Mouse (Mus musculus) Patski (cell line): ENCODE data around the gene Peli1. TPM values are rescaled to one million over a fixed set of nuclear protein-coding genes. Genes with fewer than 3 reads are reported as not detected.
A peak's percentile ranks its signal among the peaks of the same experiment; 100 is the strongest.

Experiments used
- ATAC-seq: fragments of 100-300 bp; one replicate; pipeline ENCODE4 v1.8.0; 2021
- CTCF ChIA-PET: fragments of 350-600 bp; sonication (Branson Sonifier 250); formaldehyde crosslinking; loops from one replicate; lab custom pipeline; 2022; ENCODE audit warnings: inconsistent platforms; lab: Charles Lee
- POLR2A ChIA-PET: fragments of 350-600 bp; sonication (Branson Sonifier 250); formaldehyde crosslinking; loops from one replicate; lab custom pipeline; 2022; ENCODE audit warnings: antibody characterized with exemption, inconsistent platforms; lab: Charles Lee
- DNase-seq: peaks from one replicate; pipeline ENCODE4 v3.0.0-alpha.2; 2011; ENCODE audit warnings: low read depth, low spot score
- H3K27me3 ChIP-seq: fragments of 371-371 bp; one replicate; pipeline ENCODE4 v1.5.1; 2021
- CTCF ChIP-seq: fragments of 100-300 bp; IDR thresholded peaks from one replicate; pipeline ENCODE4 v1.5.1; 2021
- in situ Hi-C: fragments of 300-500 bp; cut with MboI; formaldehyde crosslinking; loops from 3 replicates; pipeline ENCODE4 v1.11.1; 2018; ENCODE audit warnings: low pct_unique_long_range_greater_than_20kb, mixed read lengths
- polyA plus RNA-seq: library from polyadenylated mRNA; unstranded; gene quantifications from one replicate; pipeline ENCODE4 v1.2.3, GENCODE M21; 2021

Peli1 gene
- polyA plus RNA-seq, result 13.1 TPM

DNA sequence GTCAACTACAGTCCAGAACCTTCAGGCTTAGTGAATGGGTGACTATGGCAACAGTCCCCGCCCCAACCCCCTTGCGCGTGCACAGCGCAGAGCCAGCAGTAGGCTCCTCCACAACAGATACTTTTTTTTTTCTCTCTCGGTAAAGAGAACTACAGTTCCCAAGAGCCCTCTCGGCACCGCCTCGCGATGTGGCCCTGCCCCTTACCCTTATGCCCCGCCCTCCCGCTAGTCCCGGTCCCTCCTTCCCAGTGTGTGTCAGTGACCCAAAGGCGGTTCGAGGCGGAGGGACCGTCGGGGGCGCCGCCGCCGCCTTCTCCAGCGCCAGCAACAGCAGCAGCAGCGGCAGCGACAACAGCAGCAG is at the start of gene Peli1:
TSS of gene Peli1 (plus strand) at position 225 of the 361 bp plus-strand sequence.
- ATAC-seq (peak; percentile 96), DNase-seq (peak; percentile 73)
- POLR2A ChIA-PET, result interaction anchor here (0.6 to 1.1 kb wide), 3 partner anchors 149 to 155 kb away, joined by 3 to 5 read pairs (median 3); no protein-coding TSS in a partner anchor
- CTCF ChIA-PET, result no interaction called here
- in situ Hi-C loops, result loop anchor here (5.0 kb wide), 1 partner anchor 151 kb away; no protein-coding TSS in a partner anchor
- TF ChIP-seq CTCF, result no peak
- H3K27me3 ChIP-seq, result no peaks in the 10 kb centered on the region

DNA sequence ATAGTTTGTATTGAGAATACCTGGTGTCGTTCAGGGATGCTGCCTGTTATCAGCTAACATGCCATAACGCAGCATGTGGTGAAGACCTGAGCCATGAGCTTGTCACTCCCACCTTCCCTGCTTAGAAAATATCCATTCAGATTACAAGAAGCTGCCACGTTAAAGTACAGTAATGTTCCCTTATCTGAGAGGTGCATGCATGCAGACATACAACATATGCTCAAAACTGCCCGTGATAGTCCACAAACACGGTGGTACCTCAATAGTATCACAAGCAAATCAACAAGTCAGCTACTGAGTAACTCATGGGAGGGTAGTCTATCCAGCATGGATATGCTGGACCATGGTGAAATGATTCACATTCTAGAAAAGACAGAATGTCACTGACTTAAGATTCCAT is 48.5 kb upstream of the Peli1 start:
- CTCF ChIA-PET, result no interaction called here
- H3K27me3 ChIP-seq, result no peaks in the 10 kb centered on the region
- POLR2A ChIA-PET, result interaction anchor here (0.5 to 0.6 kb wide), 2 partner anchors 16 to 201 kb away, joined by 3 read pairs; no protein-coding TSS in a partner anchor

DNA sequence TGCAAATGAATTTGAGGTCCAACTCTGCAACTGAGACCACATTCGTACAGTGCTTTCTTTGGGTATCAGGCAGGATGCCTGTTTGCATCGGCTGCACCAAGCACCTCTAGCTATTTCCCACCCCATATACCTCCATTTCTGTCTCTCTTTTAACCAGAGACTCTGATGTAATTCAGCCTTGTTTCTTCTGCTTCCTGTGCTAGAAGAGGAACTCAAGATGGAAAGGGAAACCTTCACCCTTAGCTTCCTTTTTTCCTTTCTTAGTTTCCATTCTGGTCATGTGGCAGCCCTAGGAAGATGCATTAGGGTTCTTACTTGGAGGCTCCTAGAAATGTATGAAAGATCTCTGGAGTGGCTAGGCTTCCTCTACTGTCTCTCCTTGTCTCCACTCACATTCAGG is 44.9 kb upstream of the Peli1 start:
- no peak for ATAC-seq
- CTCF ChIA-PET, result no interaction called here
- in situ Hi-C loops, result no loop called here
- TF ChIP-seq CTCF, result no peak
- POLR2A ChIA-PET, result no interaction called here
- DNase-seq, result no peak
- H3K27me3 ChIP-seq, result no peaks in the 10 kb centered on the region

More for the DNA sequence above, 48.5 kb upstream of the Peli1 start:
- ATAC-seq (no peak), DNase-seq (no peak)
- TF ChIP-seq CTCF, result no peak
- in situ Hi-C loops, result no loop called here

DNA sequence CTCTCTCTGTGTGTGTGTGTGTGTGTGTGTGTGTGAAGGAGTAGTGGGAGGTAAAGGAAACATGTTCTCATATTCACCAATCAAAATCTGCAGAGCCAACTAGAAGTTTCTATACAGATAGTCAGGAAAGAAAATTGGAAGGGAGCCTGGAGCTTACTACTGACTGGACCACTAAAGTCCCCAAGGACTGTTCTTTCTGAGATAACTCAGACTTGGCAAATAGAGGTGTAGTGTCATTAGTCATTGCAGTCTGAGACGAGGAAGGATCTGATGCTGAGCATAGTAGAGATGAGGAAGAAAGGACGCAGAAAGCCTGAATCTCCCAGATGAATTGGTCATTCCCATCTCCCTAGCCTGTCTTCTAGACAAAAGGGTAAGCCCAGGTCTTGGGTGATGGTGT is 43.2 kb upstream of the Peli1 start:
- DNase-seq, result no peak
- in situ Hi-C loops, result no loop called here
- H3K27me3 ChIP-seq, result no peaks in the 10 kb centered on the region
- TF ChIP-seq CTCF, result no peak
- ChIA-PET POLR2A (no interaction called here), CTCF (no interaction called here)
- no peak for ATAC-seq

DNA sequence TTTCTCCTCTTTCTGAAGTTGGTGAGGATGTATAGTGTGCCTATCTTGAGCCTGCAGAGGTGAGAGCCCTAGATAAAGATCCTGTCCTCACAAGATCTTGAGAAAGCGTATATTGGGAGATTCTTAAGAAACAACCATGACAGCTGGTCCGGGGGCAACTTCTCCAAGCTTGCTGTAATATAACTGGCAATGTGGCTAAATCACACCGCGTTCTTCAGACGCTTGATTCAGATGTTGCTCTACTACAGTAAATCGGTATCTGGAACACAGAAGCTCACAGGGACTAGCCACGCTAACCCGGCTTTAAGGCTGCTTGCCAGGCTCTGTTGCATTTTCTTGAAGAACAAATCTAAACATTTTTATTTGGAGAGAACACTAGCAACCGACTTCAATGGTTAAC is 39.4 kb upstream of the Peli1 start:
- in situ Hi-C loops, result no loop called here
- no peak for TF ChIP-seq CTCF
- H3K27me3 ChIP-seq, result peaks cover 4% of the 10 kb centered on the region
- no peak for DNase-seq
- ChIA-PET POLR2A (no interaction called here), CTCF (interaction anchor here (1.4 kb wide), 1 partner anchor 12 kb away, joined by 3 read pairs; no protein-coding TSS in a partner anchor)
- no peak for ATAC-seq

DNA sequence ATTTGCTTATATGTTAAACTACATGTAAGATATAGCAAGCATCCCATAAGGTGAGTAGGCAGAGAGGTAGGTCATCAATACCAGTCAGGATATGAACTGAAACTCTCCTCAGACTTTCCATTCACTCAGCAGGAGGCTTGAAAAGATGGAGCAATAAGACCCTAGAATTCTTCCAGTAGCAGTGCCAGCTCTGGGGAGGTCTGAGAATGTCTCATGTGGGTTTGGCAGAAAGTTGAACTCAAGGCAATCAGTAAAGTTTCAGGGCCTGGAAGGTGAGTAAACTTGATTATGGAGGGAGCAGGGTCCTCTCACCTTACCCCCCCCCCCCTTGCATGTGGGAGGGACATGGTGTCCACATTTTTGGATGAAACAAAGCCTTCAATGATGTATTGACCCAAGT is 36.5 kb upstream of the Peli1 start:
- POLR2A ChIA-PET, result no interaction called here
- no peak for DNase-seq
- in situ Hi-C loops, result no loop called here
- ATAC-seq, result no peak
- CTCF ChIA-PET, result no interaction called here
- TF ChIP-seq CTCF, result no peak
- peaks cover 4% of the 10 kb centered on the region for H3K27me3 ChIP-seq

DNA sequence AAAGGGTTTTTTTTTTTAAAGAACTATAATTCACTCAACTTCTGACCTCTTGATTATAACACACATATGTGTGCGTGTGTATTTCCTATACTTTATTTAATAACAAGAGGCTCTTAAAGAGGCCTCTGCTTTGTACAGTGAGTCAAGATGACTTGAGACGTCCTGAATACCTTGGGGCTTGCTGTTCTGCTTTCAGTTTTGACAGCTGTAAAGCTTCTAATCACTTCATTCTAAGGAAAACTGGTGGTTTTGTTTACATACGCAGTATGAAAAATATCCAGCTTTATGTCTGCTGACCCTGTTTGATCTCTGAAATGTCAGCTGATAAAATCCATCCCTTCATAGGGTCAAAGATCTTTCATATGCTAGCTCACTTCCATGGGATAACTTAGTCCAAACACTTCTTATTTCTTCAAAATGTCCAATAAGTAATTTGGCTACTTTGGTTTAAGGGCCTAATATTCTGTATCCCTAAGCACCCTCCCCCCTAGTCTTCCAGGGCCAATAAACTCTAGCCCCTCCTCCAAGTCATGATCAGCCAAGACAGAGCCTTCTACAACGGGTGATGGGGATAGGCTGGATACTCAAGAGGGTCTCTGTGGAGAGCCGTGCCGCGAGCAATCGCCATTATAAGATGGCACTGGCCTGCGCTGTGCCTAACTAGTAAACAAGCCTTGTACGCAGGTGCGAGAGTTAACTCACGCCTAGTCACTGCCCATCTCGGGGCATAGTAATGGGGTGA is 34.8 kb upstream of the Peli1 start:
- in situ Hi-C loops, result no loop called here
- TF ChIP-seq CTCF, result no peak
- ChIA-PET POLR2A (no interaction called here), CTCF (interaction anchor here (0.8 kb wide), 1 partner anchor 142 kb away, joined by 3 read pairs; no protein-coding TSS in a partner anchor)
- peaks cover 4% of the 10 kb centered on the region for H3K27me3 ChIP-seq
- no peak for ATAC-seq
- no peak for DNase-seq

DNA sequence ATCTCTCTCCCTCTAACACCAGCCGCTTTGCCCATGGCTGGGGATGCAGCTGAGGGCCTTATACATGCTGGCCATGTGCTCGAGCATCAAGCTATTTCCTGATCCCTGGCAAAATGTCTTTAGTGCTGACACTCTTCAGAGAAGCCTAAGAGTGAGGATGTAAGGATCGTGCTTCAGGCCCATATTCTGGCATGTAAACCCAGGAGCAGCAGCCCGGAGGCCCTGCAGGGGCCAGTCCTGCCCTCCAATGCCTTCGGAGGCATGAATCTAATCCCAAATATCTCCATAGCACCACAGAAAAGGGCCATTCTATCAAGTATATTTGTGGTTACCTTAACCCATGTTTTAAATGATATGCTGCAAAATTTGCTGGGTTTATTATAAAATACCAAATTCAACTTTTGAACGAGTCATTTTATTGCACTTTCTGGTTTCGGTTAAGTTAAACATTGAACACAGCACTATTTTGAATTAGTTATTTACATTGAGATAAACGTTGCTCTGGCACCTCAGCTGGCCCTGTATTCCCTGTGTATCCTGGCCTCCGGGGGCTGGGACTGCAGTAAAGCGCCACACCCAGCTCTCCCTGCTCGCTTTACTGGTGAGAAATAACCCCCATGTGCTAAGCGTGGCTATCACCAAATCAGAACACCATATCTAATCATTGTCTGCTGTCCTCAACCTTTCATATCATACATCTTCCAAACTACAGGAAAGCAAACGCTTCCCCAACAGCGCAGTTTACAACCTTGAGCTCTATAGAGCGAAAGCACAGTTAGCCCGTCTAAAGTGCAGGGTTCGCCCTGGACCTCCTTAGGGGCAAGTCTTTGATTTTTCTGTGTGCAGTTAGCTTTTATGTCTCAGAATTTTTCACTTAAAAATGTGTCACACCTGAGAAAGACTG is 33.3 kb upstream of the Peli1 start:
- DNase-seq, result no peak
- ATAC-seq, result no peak
- POLR2A ChIA-PET, result no interaction called here
- peaks cover 4% of the 10 kb centered on the region for H3K27me3 ChIP-seq
- in situ Hi-C loops, result no loop called here
- TF ChIP-seq CTCF, result no peak
- CTCF ChIA-PET, result interaction anchor here (1.0 kb wide), 1 partner anchor 35 kb away, joined by 3 read pairs; no protein-coding TSS in a partner anchor

DNA sequence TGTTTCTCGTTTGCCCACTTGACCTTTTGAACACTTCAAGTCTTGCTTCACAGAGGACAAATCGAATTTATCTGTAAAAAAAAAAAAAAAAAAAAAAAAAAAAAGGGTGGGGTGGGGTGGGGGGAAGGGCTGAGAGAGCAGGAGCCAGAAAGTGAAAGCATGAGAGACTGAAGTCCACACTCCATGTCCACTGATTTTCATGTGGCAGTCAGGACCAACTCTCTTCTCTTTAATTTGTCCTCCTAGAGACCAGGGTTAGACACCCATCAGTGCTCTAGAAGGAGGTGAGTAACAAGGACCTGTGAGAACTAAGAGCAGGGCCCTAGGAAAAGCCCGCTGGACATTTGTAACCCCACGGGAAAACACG is 32.7 kb upstream of the Peli1 start:
- TF ChIP-seq CTCF, result no peak
- CTCF ChIA-PET, result no interaction called here
- in situ Hi-C loops, result no loop called here

DNA sequence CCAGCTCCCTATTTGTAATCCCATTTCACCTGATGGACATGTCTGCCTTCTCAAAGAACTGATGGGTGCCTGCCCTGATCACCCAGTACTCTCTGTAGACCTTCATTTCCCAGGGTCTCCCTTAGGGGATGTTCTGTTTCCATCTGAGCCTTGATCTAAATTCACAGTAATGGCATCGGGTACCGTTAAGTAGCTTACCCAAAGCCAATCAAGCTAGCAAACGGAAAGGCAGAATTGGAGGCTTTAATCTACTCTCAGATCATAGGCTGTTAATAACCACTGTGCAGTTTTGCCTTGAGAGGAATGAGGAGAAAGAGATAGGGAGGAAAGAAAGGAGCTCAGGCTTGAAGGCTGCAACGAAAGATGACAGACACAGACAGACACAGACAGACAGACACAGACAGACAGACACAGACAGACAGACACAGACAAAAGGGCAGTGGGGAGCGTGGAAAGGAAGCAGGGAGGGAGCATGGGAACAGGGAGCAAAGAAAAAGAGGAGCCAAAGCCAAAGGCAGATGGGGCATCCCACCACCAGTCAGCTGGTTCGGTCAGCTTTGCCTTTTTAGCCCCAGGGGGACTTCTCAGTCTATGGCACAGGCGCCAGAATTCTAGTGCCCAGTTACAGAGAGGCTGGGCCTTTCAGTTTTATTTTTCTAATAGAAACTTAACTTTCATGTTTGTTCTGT is 30.6 kb upstream of the Peli1 start:
- no peak for TF ChIP-seq CTCF
- ChIA-PET CTCF (interaction anchor here (0.7 kb wide), 2 partner anchors 10 to 35 kb away, joined by 3 read pairs; no protein-coding TSS in a partner anchor), POLR2A (no interaction called here)
- no peak for ATAC-seq
- H3K27me3 ChIP-seq, result peaks cover 1% of the 10 kb centered on the region
- in situ Hi-C loops, result no loop called here
- DNase-seq, result no peak

More for the DNA sequence above, 32.7 kb upstream of the Peli1 start:
- ATAC-seq (no peak), DNase-seq (no peak)
- H3K27me3 ChIP-seq, result peaks cover 4% of the 10 kb centered on the region
- POLR2A ChIA-PET, result no interaction called here
